Mouse (Mus musculus) stomach, postnatal 0 days (tissue): Measurements from ENCODE around the gene Dna2.

Experiments used
- CTCF ChIP-seq: IDR thresholded peaks from 2 replicates; pipeline ENCODE4 v1.5.1; 2016; ENCODE audit warnings: antibody characterized with exemption, low read depth, mild to moderate bottlenecking, moderate library complexity
- EP300 ChIP-seq: optimal IDR thresholded peaks from 2 replicates; pipeline ENCODE3; 2016; ENCODE audit warnings: antibody characterized with exemption

- TF ChIP-seq CTCF (no peak), EP300 (no peak)
Observed at GRCm38 (mm10) chr10:63011556-63011955, 64.7 kb downstream of the Dna2 start.
